Mouse (Mus musculus) hindbrain, embryonic 13.5 days (tissue): ENCODE results near the gene Egln2. TPM values are rescaled to one million over a fixed set of nuclear protein-coding genes. Genes with fewer than 3 reads are reported as not detected.

ENCODE experiments used
- ATAC-seq: fragments of 200-750 bp; cut with Nextera tagmentation; 2 replicates; pipeline ENCODE4 v1.8.0; 2017; ENCODE audit warnings: moderate TSS enrichment; ENCODE audit not compliant: low FRiP score
- H3K27ac ChIP-seq: fragments of 300-500 bp; sonication (generic); 2 replicates; pipeline ENCODE4 v1.5.1; 2015; ENCODE audit warnings: inconsistent platforms, mild to moderate bottlenecking, moderate library complexity
- H3K27me3 ChIP-seq: fragments of 300-500 bp; sonication (generic); 2 replicates; pipeline ENCODE4 v1.6.1; 2015; ENCODE audit warnings: mild to moderate bottlenecking, inconsistent platforms
- H3K36me3 ChIP-seq: fragments of 300-500 bp; sonication (generic); 2 replicates; pipeline ENCODE4 v1.6.1; 2015; ENCODE audit warnings: mild to moderate bottlenecking, inconsistent platforms
- H3K4me1 ChIP-seq: fragments of 300-500 bp; sonication (generic); replicated peaks from 2 replicates; pipeline ENCODE4 v1.6.1; 2015; ENCODE audit warnings: inconsistent platforms
- H3K4me2 ChIP-seq: fragments of 300-500 bp; sonication (generic); 2 replicates; pipeline ENCODE4 v1.6.1; 2015; ENCODE audit warnings: inconsistent platforms, mild to moderate bottlenecking, moderate library complexity
- H3K4me3 ChIP-seq: fragments of 300-500 bp; sonication (generic); 2 replicates; pipeline ENCODE4 v1.5.1; 2015; ENCODE audit warnings: mild to moderate bottlenecking, inconsistent platforms
- H3K9ac ChIP-seq: fragments of 300-500 bp; sonication (generic); 2 replicates; pipeline ENCODE4 v1.6.1; 2015; ENCODE audit warnings: mild to moderate bottlenecking, inconsistent platforms
- H3K9me3 ChIP-seq: fragments of 300-500 bp; sonication (generic); 2 replicates; pipeline ENCODE4 v1.6.1; 2016; ENCODE audit warnings: inconsistent platforms
- WGBS: fragments of 180-500 bp; shearing (Covaris S2); methylation state at CpG from one replicate; pipeline ENCODE4 v1.1.7; 2015; 5-methylcytosine and 5-hydroxymethylcytosine counted together
- microRNA counts: library from miRNA; unstranded; fragments of <30 nt; microRNA quantifications from one replicate; lab custom pipeline; 2016
- microRNA-seq: library from miRNA; unstranded; fragments of <30 nt; microRNA quantifications from one replicate; pipeline ENCODE4, GENCODE M21; 2016
- polyA plus RNA-seq: library from polyadenylated mRNA; unstranded; fragments of >200 nt; fragmentation: Nextera tagmentation; extraction: Ambion mirVana; gene quantifications from 2 replicates; pipeline ENCODE4 v1.2.1, GENCODE M21; 2015

Gene Egln2
- polyA plus RNA-seq, 1 experiment from 2014 or later = 89.9 TPM

GRCm38 (mm10) chr7:27124969-27125368 is 41.6 kb downstream of the Egln2 start:
- Histone ChIP-seq H3K9me3 (no peaks in the 10 kb centered on the region), H3K4me2 (no peak overlapping the region), H3K36me3 (no peaks in the 10 kb centered on the region), H3K9ac (no peak overlapping the region), H3K4me1 (no peaks in the 10 kb centered on the region), H3K27me3 (no peaks in the 10 kb centered on the region), H3K27ac (no peak overlapping the region), H3K4me3 (no peak overlapping the region)
- 94% methylated on average over 4 of the region's 4 CpGs for WGBS
- no peak for ATAC-seq

GRCm38 (mm10) chr7:27124305-27124832 is 42.2 kb downstream of the Egln2 start:
- no peak overlapping the region for H3K4me3 ChIP-seq
- no peak for ATAC-seq
- H3K36me3 ChIP-seq = no peaks in the 10 kb centered on the region
- no peak overlapping the region for H3K9ac ChIP-seq
- no peaks in the 10 kb centered on the region for H3K9me3 ChIP-seq
- H3K4me1 ChIP-seq = no peaks in the 10 kb centered on the region
- no peak overlapping the region for H3K4me2 ChIP-seq
- no peak overlapping the region for H3K27ac ChIP-seq
- no peaks in the 10 kb centered on the region for H3K27me3 ChIP-seq
- 76% methylated on average over 5 of the region's 5 CpGs for WGBS

- no peak within 1 kb of the TSS for H3K4me3 ChIP-seq
- H3K4me1 ChIP-seq = no peaks in the 10 kb centered on the region
- no peaks in the 10 kb centered on the region for H3K27me3 ChIP-seq
- H3K9ac ChIP-seq = no peak within 1 kb of the TSS
- no peaks in the 10 kb centered on the region for H3K9me3 ChIP-seq
- no peak within 1 kb of the TSS for H3K27ac ChIP-seq
- H3K4me2 ChIP-seq = no peak within 1 kb of the TSS
- H3K36me3 ChIP-seq = no peaks in the 10 kb centered on the region
- ATAC-seq = no peak
Measured at GRCm38 (mm10) chr7:27119676-27120075, 46.9 kb downstream of the Egln2 start, which contains the start of gene Cyp2f2. Gene Cyp2f2, plus strand, starts transcription at chr7:27119909.

- Histone ChIP-seq H3K36me3 (no peaks in the 10 kb centered on the region), H3K4me2 (no peak overlapping the region), H3K9ac (no peak overlapping the region), H3K4me1 (no peaks in the 10 kb centered on the region), H3K27me3 (no peaks in the 10 kb centered on the region), H3K4me3 (no peak overlapping the region), H3K9me3 (no peaks in the 10 kb centered on the region), H3K27ac (no peak overlapping the region)
- no peak for ATAC-seq
- WGBS = 73% methylated on average over 4 of the region's 4 CpGs
Measured at GRCm38 (mm10) chr7:27118033-27118511, 48.5 kb downstream of the Egln2 start.

GRCm38 (mm10) chr7:27111987-27112386 is 54.6 kb downstream of the Egln2 start:
- Histone ChIP-seq H3K9ac (no peak overlapping the region), H3K4me1 (no peaks in the 10 kb centered on the region), H3K27ac (no peak overlapping the region), H3K4me2 (no peak overlapping the region), H3K4me3 (no peak overlapping the region), H3K27me3 (no peaks in the 10 kb centered on the region), H3K36me3 (no peaks in the 10 kb centered on the region), H3K9me3 (0 out of 2 replicates have a peak, but pooled peaks cover 4% of the 10 kb centered on the region)
- no peak for ATAC-seq
- 74% methylated on average over 3 of the region's 3 CpGs for WGBS

- Histone ChIP-seq H3K4me1 (no peaks in the 10 kb centered on the region), H3K36me3 (no peaks in the 10 kb centered on the region)
- 91% methylated on average over 1 of the region's 1 CpGs for WGBS
Measured at GRCm38 (mm10) chr7:27111038-27111437, 55.6 kb downstream of the Egln2 start.

GRCm38 (mm10) chr7:27110327-27110726 is 56.3 kb downstream of the Egln2 start:
- Histone ChIP-seq H3K4me2 (no peak overlapping the region), H3K9me3 (0 out of 2 replicates have a peak, but pooled peaks cover 4% of the 10 kb centered on the region), H3K27ac (no peak overlapping the region), H3K9ac (no peak overlapping the region), H3K36me3 (no peaks in the 10 kb centered on the region), H3K4me1 (no peaks in the 10 kb centered on the region), H3K27me3 (no peaks in the 10 kb centered on the region), H3K4me3 (no peak overlapping the region)
- ATAC-seq = no peak

More at GRCm38 (mm10) chr7:27111038-27111437, 55.6 kb downstream of the Egln2 start:
- H3K9ac ChIP-seq = no peak overlapping the region
- no peak overlapping the region for H3K4me2 ChIP-seq
- H3K9me3 ChIP-seq = 0 out of 2 replicates have a peak, but pooled peaks cover 4% of the 10 kb centered on the region
- ATAC-seq = no peak
- H3K4me3 ChIP-seq = no peak overlapping the region
- H3K27ac ChIP-seq = no peak overlapping the region
- H3K27me3 ChIP-seq = no peaks in the 10 kb centered on the region

MicroRNAs encoded within 50 kb of the gene (microRNA counts, 519-probe panel; counts per million panel counts)
- 51.3 counts per million for microRNA mmu-miR-1191 (lab: Ali Mortazavi, UCI)

Small RNA genes within 50 kb of the gene (microRNA-seq; reads per million reads assigned to microRNA genes)
- 1.6 reads per million for gene Mir1191
- not detected for gene Mir3101

Other genes starting within 250 kb of the Egln2 start
- not detected in 2 replicates for gene Cyp2a22, start 227.4 kb downstream of the Egln2 start, polyA plus RNA-seq
- gene Cyp2a12, start 137.7 kb downstream of the Egln2 start, polyA plus RNA-seq = not detected in 2 replicates
- 0.12 TPM in 1 of 2 replicates, not detected in the other for gene Cyp2f2, start 46.9 kb downstream of the Egln2 start, polyA plus RNA-seq
- 0.17 and 0.19 TPM in 2 replicates for gene Cyp2t4, start 13.1 kb downstream of the Egln2 start, polyA plus RNA-seq
- gene Rab4b, start 12.1 kb upstream of the Egln2 start, polyA plus RNA-seq = 119 and 123 TPM in 2 replicates
- gene Gm21983, start 14.3 kb upstream of the Egln2 start, polyA plus RNA-seq = 1.2 TPM in 1 of 2 replicates, not detected in the other
- 10.8 and 11.3 TPM in 2 replicates for gene Mia, start 14.4 kb upstream of the Egln2 start, polyA plus RNA-seq
- gene BC024978, start 29.0 kb upstream of the Egln2 start, polyA plus RNA-seq = 3.5 and 4.5 TPM in 2 replicates
- gene Snrpa, start 29.5 kb upstream of the Egln2 start, polyA plus RNA-seq = 208 and 211 TPM in 2 replicates
- 6.1 and 6.5 TPM in 2 replicates for gene Itpkc, start 61.9 kb upstream of the Egln2 start, polyA plus RNA-seq
- gene Coq8b, start 66.2 kb upstream of the Egln2 start, polyA plus RNA-seq = 23.8 and 24.9 TPM in 2 replicates
- 48.4 and 49.6 TPM in 2 replicates for gene Numbl, start 91.6 kb upstream of the Egln2 start, polyA plus RNA-seq
- gene Ltbp4, start 170.9 kb upstream of the Egln2 start, polyA plus RNA-seq = 5.4 and 6.0 TPM in 2 replicates
- gene Shkbp1, start 189.2 kb upstream of the Egln2 start, polyA plus RNA-seq = 61.8 and 62.5 TPM in 2 replicates
- not detected in 2 replicates for gene Gm20479, start 190.6 kb upstream of the Egln2 start, polyA plus RNA-seq